In the genomic region with DNA sequence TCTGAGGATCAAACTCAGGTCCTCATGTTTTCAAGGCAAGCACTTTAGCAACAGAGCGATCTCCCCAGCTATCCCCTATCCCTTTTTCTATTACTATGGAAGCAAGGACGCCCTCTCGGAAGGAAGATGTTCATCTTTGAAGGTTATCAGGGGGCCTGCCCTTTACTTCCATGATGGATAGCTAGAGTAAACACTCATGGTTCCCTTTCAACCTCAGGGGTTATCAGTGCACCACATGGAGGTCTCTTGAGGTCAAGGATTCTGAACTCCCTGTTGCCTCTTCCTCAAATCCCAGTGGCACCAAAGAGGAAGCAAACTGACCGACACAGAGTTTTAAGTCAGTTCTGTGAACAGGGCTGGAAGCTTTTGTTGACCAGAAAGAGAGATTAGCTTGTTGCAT, we compare ENCODE assay signal across 17 mouse cellular contexts. TPM values are rescaled to one million over a fixed set of nuclear protein-coding genes. Genes with fewer than 3 reads are reported as not detected.
DNase-seq lines count a peak whose midpoint lies in the region; ATAC-seq and TF ChIP-seq lines count a peak whose summit lies in the region.
"Had no signal": no experiment of that assay in that cellular context is flagged by ENCODE, and none has a peak within 500 bp of the region (broad histone marks: within the 10 kb centered on the region; RNA-seq: fewer than 3 reads in every experiment).

No protein-coding gene starts in this region.

- intact Hi-C loops in left cerebral cortex, adult 2 months (cut with DNase I), result loop anchor here (5.0 to 10.0 kb wide), 3 partner anchors 90 to 190 kb away; partner anchors contain the start of gene Raph1

- no peak overlapping the region for H3K4me2 ChIP-seq in liver, embryonic 12.5 days
- H3K4me2 ChIP-seq: forebrain, embryonic 15.5 days; limb, embryonic 12.5 days; neural tube, embryonic 12.5 days had no signal

- no peaks in the 10 kb centered on the region for H3K36me3 ChIP-seq in heart, embryonic 10.5 days
- no peaks in the 10 kb centered on the region for H3K36me3 ChIP-seq in liver, embryonic 12.5 days
- H3K36me3 ChIP-seq: forebrain, embryonic 15.5 days; limb, embryonic 12.5 days; neural tube, embryonic 12.5 days had no signal

- no peak for DNase-seq in heart, embryonic 10.5 days (ENCODE audit: low spot score)
- no peak for DNase-seq in heart, postnatal 4 days
- DNase-seq in lung, postnatal 36 days, result peak; percentile 22
- DNase-seq in lung, adult 18-20 months, result no peak
- no peak for DNase-seq in left cerebral cortex, adult 2 months (ENCODE audit: extremely low spot score in 1 of 2, low spot score in 2 of 2)
- no peak for DNase-seq in T-cell, adult 2 months (ENCODE audit: low spot score)
- DNase-seq: cerebellum, adult 2 months; gastrocnemius, postnatal 10 days; lung, postnatal 4 days; thymus, adult 2 months had no signal

- no peak overlapping the region for H3K4me3 ChIP-seq in heart, embryonic 10.5 days
- no peak overlapping the region for H3K4me3 ChIP-seq in liver, embryonic 12.5 days
- no peak overlapping the region for H3K4me3 ChIP-seq in left cerebral cortex, adult 2 months
- H3K4me3 ChIP-seq: forebrain, embryonic 15.5 days; limb, embryonic 12.5 days; neural tube, embryonic 12.5 days had no signal

- peak overlapping the region; percentile 29 for H3K27ac ChIP-seq in heart, embryonic 10.5 days
- peak overlapping the region; percentile 71; the same call in 1 of the 2 replicates for H3K27ac ChIP-seq in liver, embryonic 12.5 days
- H3K27ac ChIP-seq in left cerebral cortex, adult 2 months, result no peak overlapping the region
- H3K27ac ChIP-seq: forebrain, embryonic 15.5 days; limb, embryonic 12.5 days; neural tube, embryonic 12.5 days had no signal

- H3K9ac ChIP-seq in liver, embryonic 12.5 days, result no peak overlapping the region
- H3K9ac ChIP-seq: forebrain, embryonic 15.5 days; limb, embryonic 12.5 days; neural tube, embryonic 12.5 days had no signal

- H3K4me1 ChIP-seq in heart, embryonic 10.5 days, result peaks cover 42% of the 10 kb centered on the region
- H3K4me1 ChIP-seq in liver, embryonic 12.5 days, result peaks cover 21% of the 10 kb centered on the region
- H3K4me1 ChIP-seq: forebrain, embryonic 15.5 days; limb, embryonic 12.5 days; neural tube, embryonic 12.5 days had no signal

- TF ChIP-seq CTCF in left cerebral cortex, adult 2 months (IDR thresholded peaks at IDR 0.05), result no peak

- 20% methylated on average over 4 of the region's 4 CpGs for WGBS in heart, embryonic 10.5 days
- WGBS in liver, embryonic 12.5 days (ENCODE audit: insufficient replicate concordance), result 27% methylated on average over 4 of the region's 4 CpGs

- no peaks in the 10 kb centered on the region for H3K9me3 ChIP-seq in heart, embryonic 10.5 days
- no peaks in the 10 kb centered on the region for H3K9me3 ChIP-seq in liver, embryonic 12.5 days (replicated peaks)
- H3K9me3 ChIP-seq: forebrain, embryonic 15.5 days; limb, embryonic 12.5 days; neural tube, embryonic 12.5 days had no signal

- no peaks in the 10 kb centered on the region for H3K27me3 ChIP-seq in heart, embryonic 10.5 days (ENCODE audit: insufficient read depth, poor library complexity, severe bottlenecking)
- H3K27me3 ChIP-seq in liver, embryonic 12.5 days (replicated peaks), result no peaks in the 10 kb centered on the region
- H3K27me3 ChIP-seq: forebrain, embryonic 15.5 days; limb, embryonic 12.5 days; neural tube, embryonic 12.5 days had no signal

- ATAC-seq in liver, embryonic 12.5 days, result peak; percentile 57; the same call in 1 of the 2 replicates
- no peak for ATAC-seq in erythroblast, adult 5-6 weeks (replicated peaks; ENCODE audit: low FRiP score, poor library complexity, severe bottlenecking)
- ATAC-seq: forebrain, embryonic 15.5 days; midbrain, embryonic 16.5 days had no signal

RNA-seq across cellular contexts. Expression of gene Cd28, which starts 59.6 kb away (rescaled TPM):
- 0.16 TPM in 2 replicates for polyA plus RNA-seq in heart, embryonic 10.5 days (2016; fragmentation: Nextera tagmentation; extraction: Ambion mirVana)
- total RNA-seq in heart, postnatal 4 days (2021), result under 1 TPM; 0.63 to 0.71 TPM
- 0.04 and 0.12 TPM in 2 replicates for polyA plus RNA-seq in liver, embryonic 12.5 days (2016; fragmentation: Nextera tagmentation; extraction: Ambion mirVana)
- 0.19 TPM in 1 of 2 replicates, not detected in the other for total RNA-seq in erythroblast, adult 5-6 weeks (2015; ENCODE audit: low replicate concordance)
- total RNA-seq in erythroblast, adult 5-6 weeks (2017; ENCODE audit: low replicate concordance), result 0.43 and 1.5 TPM in 2 replicates
- under 1 TPM; 0.40 to 0.50 TPM for total RNA-seq in left cerebral cortex, adult 2 months (2021)
- total RNA-seq: MEL had no signal
